Mouse (Mus musculus) limb, embryonic 10.5 days (tissue): ENCODE data around the gene Zfp292. TPM values are rescaled to one million over a fixed set of nuclear protein-coding genes. Genes with fewer than 3 reads are reported as not detected.

Experiments
- DNase-seq: peaks from one replicate; pipeline ENCODE4 v3.0.0-alpha.2; 2017; ENCODE audit warnings: low spot score
- H3K27ac ChIP-seq: fragments of 300-500 bp; sonication (generic); 2 replicates; pipeline ENCODE4 v1.5.1; 2016; ENCODE audit warnings: mild to moderate bottlenecking
- H3K27me3 ChIP-seq: fragments of 300-500 bp; sonication (generic); 2 replicates; pipeline ENCODE4 v1.6.1; 2016; ENCODE audit warnings: low read depth, mild to moderate bottlenecking; ENCODE audit not compliant: poor library complexity, severe bottlenecking
- H3K36me3 ChIP-seq: fragments of 300-500 bp; sonication (generic); 2 replicates; pipeline ENCODE4 v1.6.1; 2016; ENCODE audit warnings: mild to moderate bottlenecking, moderate library complexity
- H3K4me1 ChIP-seq: fragments of 300-500 bp; sonication (generic); 2 replicates; pipeline ENCODE4 v1.6.1; 2016
- H3K4me3 ChIP-seq: fragments of 300-500 bp; sonication (generic); 2 replicates; pipeline ENCODE4 v1.5.1; 2016; ENCODE audit warnings: mild to moderate bottlenecking, moderate library complexity
- H3K9me3 ChIP-seq: fragments of 300-500 bp; sonication (generic); replicated peaks from 2 replicates; pipeline ENCODE4 v1.6.1; 2016; ENCODE audit warnings: mild to moderate bottlenecking
- WGBS: fragments of 180-500 bp; shearing (Covaris S2); methylation state at CpG from one replicate; pipeline ENCODE4 v1.1.7; 2016; 5-methylcytosine and 5-hydroxymethylcytosine counted together
- polyA plus RNA-seq: library from polyadenylated mRNA; unstranded; fragments of >200 nt; fragmentation: Nextera tagmentation; extraction: Ambion mirVana; gene quantifications from 2 replicates; pipeline ENCODE4 v1.2.1, GENCODE M21; 2016

The Zfp292 gene
- polyA plus RNA-seq, 1 experiment from 2014 or later: 25.3 TPM

GRCm38 (mm10) chr4:34819904-34820303, 62.9 kb downstream of the Zfp292 start:
- no peak overlapping the region for H3K27ac ChIP-seq
- H3K36me3 ChIP-seq: peaks cover 60% of the 10 kb centered on the region
- H3K4me3 ChIP-seq: no peak overlapping the region
- no peak for DNase-seq
- H3K27me3 ChIP-seq: no peaks in the 10 kb centered on the region
- no peaks in the 10 kb centered on the region for H3K4me1 ChIP-seq
- no peaks in the 10 kb centered on the region for H3K9me3 ChIP-seq
- WGBS: 95% methylated on average over 4 of the region's 4 CpGs

GRCm38 (mm10) chr4:34801166-34802034, 81.4 kb downstream of the Zfp292 start:
- WGBS: 90% methylated on average over 14 of the region's 14 CpGs

GRCm38 (mm10) chr4:34798005-34798404, 84.8 kb downstream of the Zfp292 start:
- Histone ChIP-seq H3K4me1 (peaks cover 16% of the 10 kb centered on the region), H3K4me3 (no peak overlapping the region), H3K27ac (no peak overlapping the region), H3K36me3 (peaks cover 8% of the 10 kb centered on the region), H3K9me3 (no peaks in the 10 kb centered on the region), H3K27me3 (no peaks in the 10 kb centered on the region)
- no peak for DNase-seq
- WGBS: 96% methylated on average over 2 of the region's 2 CpGs

More at GRCm38 (mm10) chr4:34801166-34802034, 81.4 kb downstream of the Zfp292 start:
- H3K4me1 ChIP-seq: peaks cover 1% of the 10 kb centered on the region; the same call in 1 of the 2 replicates
- DNase-seq: no peak
- H3K9me3 ChIP-seq: no peaks in the 10 kb centered on the region
- H3K36me3 ChIP-seq: peaks cover 38% of the 10 kb centered on the region
- no peak overlapping the region for H3K4me3 ChIP-seq
- no peaks in the 10 kb centered on the region for H3K27me3 ChIP-seq
- no peak overlapping the region for H3K27ac ChIP-seq

GRCm38 (mm10) chr4:34797294-34797983, 85.3 kb downstream of the Zfp292 start:
- 80% methylated on average over 8 of the region's 8 CpGs for WGBS

GRCm38 (mm10) chr4:34796294-34796693, 86.5 kb downstream of the Zfp292 start:
- Histone ChIP-seq H3K4me1 (peaks cover 16% of the 10 kb centered on the region), H3K27me3 (no peaks in the 10 kb centered on the region), H3K4me3 (no peak overlapping the region), H3K27ac (no peak overlapping the region), H3K9me3 (no peaks in the 10 kb centered on the region), H3K36me3 (no peaks in the 10 kb centered on the region)
- no peak for DNase-seq
- 93% methylated on average over 5 of the region's 5 CpGs for WGBS

More at GRCm38 (mm10) chr4:34797294-34797983, 85.3 kb downstream of the Zfp292 start:
- Histone ChIP-seq H3K9me3 (no peaks in the 10 kb centered on the region), H3K4me1 (peaks cover 16% of the 10 kb centered on the region), H3K27me3 (no peaks in the 10 kb centered on the region), H3K36me3 (0 out of 2 replicates have a peak, but pooled peaks cover 4% of the 10 kb centered on the region), H3K27ac (no peak overlapping the region), H3K4me3 (no peak overlapping the region)
- DNase-seq: no peak

- H3K9me3 ChIP-seq: no peaks in the 10 kb centered on the region
- 84% methylated on average over 3 of the region's 3 CpGs for WGBS
- no peak overlapping the region for H3K27ac ChIP-seq
- DNase-seq: no peak
- H3K36me3 ChIP-seq: no peaks in the 10 kb centered on the region
- no peaks in the 10 kb centered on the region for H3K27me3 ChIP-seq
- no peak overlapping the region for H3K4me3 ChIP-seq
- 0 out of 2 replicates have a peak, but pooled peaks cover 5% of the 10 kb centered on the region for H3K4me1 ChIP-seq
Measured at GRCm38 (mm10) chr4:34786476-34786875, 96.3 kb downstream of the Zfp292 start.

- no peak overlapping the region for H3K4me3 ChIP-seq
- H3K27ac ChIP-seq: no peak overlapping the region
- H3K36me3 ChIP-seq: no peaks in the 10 kb centered on the region
- no peaks in the 10 kb centered on the region for H3K27me3 ChIP-seq
- 0 out of 2 replicates have a peak, but pooled peaks cover 5% of the 10 kb centered on the region for H3K4me1 ChIP-seq
- no peaks in the 10 kb centered on the region for H3K9me3 ChIP-seq
- 66% methylated on average over 2 of the region's 2 CpGs for WGBS
- DNase-seq: no peak
Measured at GRCm38 (mm10) chr4:34785646-34786045, 97.1 kb downstream of the Zfp292 start.

- H3K27me3 ChIP-seq: no peaks in the 10 kb centered on the region
- no peaks in the 10 kb centered on the region for H3K9me3 ChIP-seq
- DNase-seq: no peak
- 0 out of 2 replicates have a peak, but pooled peaks cover 5% of the 10 kb centered on the region for H3K4me1 ChIP-seq
- H3K27ac ChIP-seq: no peak overlapping the region
- WGBS: 55% methylated on average over 5 of the region's 5 CpGs
- H3K4me3 ChIP-seq: no peak overlapping the region
- no peaks in the 10 kb centered on the region for H3K36me3 ChIP-seq
Measured at GRCm38 (mm10) chr4:34784865-34785264, 97.9 kb downstream of the Zfp292 start.

- Histone ChIP-seq H3K36me3 (no peaks in the 10 kb centered on the region), H3K27ac (no peak overlapping the region), H3K9me3 (no peaks in the 10 kb centered on the region), H3K4me1 (0 out of 2 replicates have a peak, but pooled peaks cover 5% of the 10 kb centered on the region), H3K4me3 (no peak overlapping the region), H3K27me3 (no peaks in the 10 kb centered on the region)
- 38% methylated on average over 4 of the region's 4 CpGs for WGBS
- no peak for DNase-seq
Measured at GRCm38 (mm10) chr4:34782730-34783129, 100.0 kb downstream of the Zfp292 start.

- Histone ChIP-seq H3K4me3 (peak within 1 kb of the TSS; percentile 71), H3K27ac (peak within 1 kb of the TSS; percentile 90), H3K4me1 (peaks cover 3% of the 10 kb centered on the region), H3K27me3 (peaks cover 8% of the 10 kb centered on the region; the same call in 1 of the 2 replicates), H3K36me3 (no peaks in the 10 kb centered on the region), H3K9me3 (no peaks in the 10 kb centered on the region)
- 6% methylated on average over 40 of the region's 40 CpGs for WGBS
- DNase-seq: peak; percentile 98
Measured at GRCm38 (mm10) chr4:34777677-34778527, 104.9 kb downstream of the Zfp292 start, which contains the start of gene Smim8. TSS of gene Smim8 (minus strand) at chr4:34778423.

- Histone ChIP-seq H3K4me3 (no peak overlapping the region), H3K27me3 (peaks cover 11% of the 10 kb centered on the region; the same call in 1 of the 2 replicates), H3K9me3 (no peaks in the 10 kb centered on the region), H3K4me1 (peaks cover 7% of the 10 kb centered on the region), H3K36me3 (no peaks in the 10 kb centered on the region), H3K27ac (no peak overlapping the region)
- WGBS: 10% methylated on average over 8 of the region's 8 CpGs
- peak; percentile 49 for DNase-seq
Measured at GRCm38 (mm10) chr4:34771652-34772371, 110.9 kb downstream of the Zfp292 start.

- H3K27me3 ChIP-seq: no peaks in the 10 kb centered on the region
- WGBS: 94% methylated on average over 1 of the region's 1 CpGs
- H3K9me3 ChIP-seq: no peaks in the 10 kb centered on the region
- no peaks in the 10 kb centered on the region for H3K4me1 ChIP-seq
- H3K27ac ChIP-seq: no peak within 1 kb of the TSS
- no peak within 1 kb of the TSS for H3K4me3 ChIP-seq
- no peaks in the 10 kb centered on the region for H3K36me3 ChIP-seq
- DNase-seq: no peak
Measured at GRCm38 (mm10) chr4:34756163-34756562, 126.6 kb downstream of the Zfp292 start, which contains the start of gene Gm136. TSS of gene Gm136 (minus strand) at chr4:34756263.
